Mouse (Mus musculus): ENCODE measurements around the gene Sec22c. TPM values are rescaled to one million over a fixed set of nuclear protein-coding genes. Genes with fewer than 3 reads are reported as not detected.

The Sec22c gene
- polyA plus RNA-seq, 1 experiment from 2014 or later = 5.4 TPM

GRCm38 (mm10) chr9:121666957-121667630 is 38.2 kb downstream of the Sec22c start:
- peaks cover 10% of the 10 kb centered on the region for H3K4me1 ChIP-seq (ENCODE audit: control insufficient read depth, insufficient read depth, low read length)
- WGBS = 59% methylated on average over 16 of the region's 16 CpGs
- no peaks in the 10 kb centered on the region for H3K36me3 ChIP-seq (ENCODE audit: control insufficient read depth, insufficient read depth)
- ATAC-seq (replicated peaks; ENCODE audit: extremely low read depth, insufficient read depth, low FRiP score) = no peak
- no peaks in the 10 kb centered on the region for H3K9me3 ChIP-seq (replicated peaks; ENCODE audit: control insufficient read depth, low read length)
- H3K4me2 ChIP-seq (ENCODE audit: low read depth, low read length) = no peak overlapping the region
- H3K27ac ChIP-seq (ENCODE audit: low read length) = no peak overlapping the region
- no peak overlapping the region for H3K4me3 ChIP-seq (ENCODE audit: low read length)
- no peak overlapping the region for H3K9ac ChIP-seq (ENCODE audit: low read length)
- peaks cover 33% of the 10 kb centered on the region for H3K27me3 ChIP-seq (ENCODE audit: control insufficient read depth, insufficient read depth, low read length)

GRCm38 (mm10) chr9:121664104-121664503 is 41.2 kb downstream of the Sec22c start:
- no peaks in the 10 kb centered on the region for H3K9me3 ChIP-seq (replicated peaks; ENCODE audit: control insufficient read depth, low read length)
- H3K4me1 ChIP-seq (ENCODE audit: control insufficient read depth, insufficient read depth, low read length) = no peaks in the 10 kb centered on the region
- no peak for ATAC-seq (replicated peaks; ENCODE audit: extremely low read depth, insufficient read depth, low FRiP score)
- H3K4me3 ChIP-seq (ENCODE audit: low read length) = no peak overlapping the region
- no peaks in the 10 kb centered on the region for H3K36me3 ChIP-seq (ENCODE audit: control insufficient read depth, insufficient read depth)
- no peak overlapping the region for H3K27ac ChIP-seq (ENCODE audit: low read length)
- H3K4me2 ChIP-seq (ENCODE audit: low read depth, low read length) = no peak overlapping the region
- WGBS = 80% methylated on average over 5 of the region's 5 CpGs
- H3K27me3 ChIP-seq (ENCODE audit: control insufficient read depth, insufficient read depth, low read length) = peaks cover 31% of the 10 kb centered on the region
- H3K9ac ChIP-seq (ENCODE audit: low read length) = no peak overlapping the region

- WGBS = 65% methylated on average over 6 of the region's 6 CpGs
- Histone ChIP-seq H3K4me3 (ENCODE audit: low read length) (no peak overlapping the region), H3K9me3 (replicated peaks; ENCODE audit: control insufficient read depth, low read length) (no peaks in the 10 kb centered on the region), H3K4me2 (ENCODE audit: low read depth, low read length) (no peak overlapping the region), H3K4me1 (ENCODE audit: control insufficient read depth, insufficient read depth, low read length) (no peaks in the 10 kb centered on the region), H3K9ac (ENCODE audit: low read length) (no peak overlapping the region), H3K27me3 (ENCODE audit: control insufficient read depth, insufficient read depth, low read length) (peaks cover 26% of the 10 kb centered on the region), H3K36me3 (ENCODE audit: control insufficient read depth, insufficient read depth) (no peaks in the 10 kb centered on the region), H3K27ac (ENCODE audit: low read length) (no peak overlapping the region)
- no peak for ATAC-seq (replicated peaks; ENCODE audit: extremely low read depth, insufficient read depth, low FRiP score)
Observed at GRCm38 (mm10) chr9:121663467-121663866, 41.8 kb downstream of the Sec22c start.

DNA sequence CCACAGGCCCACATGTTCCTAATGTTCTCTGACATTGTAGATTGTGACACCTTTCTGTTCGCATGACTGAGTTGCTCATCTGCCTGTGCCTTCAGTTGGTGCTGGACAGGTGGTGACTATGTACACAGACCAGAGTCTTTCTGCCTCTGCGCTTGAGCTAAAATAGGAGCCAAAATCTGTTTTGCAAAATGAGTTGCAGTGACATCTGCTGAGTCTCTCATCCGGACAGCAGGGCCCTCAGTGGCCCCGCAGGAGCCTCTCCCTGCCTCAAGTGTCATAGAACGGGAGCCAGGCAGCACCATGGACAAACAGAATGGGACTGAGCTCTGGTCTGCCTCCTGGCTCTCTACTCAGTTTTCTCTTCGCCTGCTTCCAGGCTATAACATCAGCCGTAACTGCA is 45.5 kb downstream of the Sec22c start:
- H3K36me3 ChIP-seq (ENCODE audit: control insufficient read depth, insufficient read depth) = no peaks in the 10 kb centered on the region
- H3K4me1 ChIP-seq (ENCODE audit: control insufficient read depth, insufficient read depth, low read length) = no peaks in the 10 kb centered on the region
- H3K27ac ChIP-seq (ENCODE audit: low read length) = no peak overlapping the region
- no peak for ATAC-seq (replicated peaks; ENCODE audit: extremely low read depth, insufficient read depth, low FRiP score)
- H3K4me2 ChIP-seq (ENCODE audit: low read depth, low read length) = no peak overlapping the region
- 65% methylated on average over 7 of the region's 7 CpGs for WGBS
- H3K27me3 ChIP-seq (ENCODE audit: control insufficient read depth, insufficient read depth, low read length) = peaks cover 10% of the 10 kb centered on the region
- H3K4me3 ChIP-seq (ENCODE audit: low read length) = no peak overlapping the region
- no peak overlapping the region for H3K9ac ChIP-seq (ENCODE audit: low read length)
- H3K9me3 ChIP-seq (replicated peaks; ENCODE audit: control insufficient read depth, low read length) = no peaks in the 10 kb centered on the region

DNA sequence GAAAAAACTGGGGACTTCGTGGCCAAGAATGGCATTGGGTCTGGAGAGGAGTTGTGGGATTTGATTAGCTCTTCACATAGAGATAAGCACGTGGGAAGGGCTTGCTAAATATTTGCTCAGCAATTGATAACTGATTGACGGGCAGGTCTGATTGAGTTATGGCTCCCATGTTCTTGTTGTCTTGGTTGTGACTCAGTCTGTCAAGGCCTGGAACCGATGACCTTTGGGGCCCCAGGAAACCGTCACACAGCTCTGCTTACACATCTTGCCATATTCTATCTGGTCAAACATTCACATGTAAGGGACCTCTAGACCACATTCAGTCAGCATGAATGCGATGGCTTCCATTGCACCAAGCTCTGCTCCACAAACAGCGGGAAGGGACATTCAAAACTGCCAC is 47.0 kb downstream of the Sec22c start:
- 68% methylated on average over 7 of the region's 7 CpGs for WGBS
- no peaks in the 10 kb centered on the region for H3K36me3 ChIP-seq (ENCODE audit: control insufficient read depth, insufficient read depth)
- no peak for ATAC-seq (replicated peaks; ENCODE audit: extremely low read depth, insufficient read depth, low FRiP score)
- no peaks in the 10 kb centered on the region for H3K4me1 ChIP-seq (ENCODE audit: control insufficient read depth, insufficient read depth, low read length)
- H3K4me2 ChIP-seq (ENCODE audit: low read depth, low read length) = no peak overlapping the region
- H3K27me3 ChIP-seq (ENCODE audit: control insufficient read depth, insufficient read depth, low read length) = peaks cover 12% of the 10 kb centered on the region
- no peak overlapping the region for H3K27ac ChIP-seq (ENCODE audit: low read length)
- no peak overlapping the region for H3K4me3 ChIP-seq (ENCODE audit: low read length)
- no peaks in the 10 kb centered on the region for H3K9me3 ChIP-seq (replicated peaks; ENCODE audit: control insufficient read depth, low read length)
- no peak overlapping the region for H3K9ac ChIP-seq (ENCODE audit: low read length)

DNA sequence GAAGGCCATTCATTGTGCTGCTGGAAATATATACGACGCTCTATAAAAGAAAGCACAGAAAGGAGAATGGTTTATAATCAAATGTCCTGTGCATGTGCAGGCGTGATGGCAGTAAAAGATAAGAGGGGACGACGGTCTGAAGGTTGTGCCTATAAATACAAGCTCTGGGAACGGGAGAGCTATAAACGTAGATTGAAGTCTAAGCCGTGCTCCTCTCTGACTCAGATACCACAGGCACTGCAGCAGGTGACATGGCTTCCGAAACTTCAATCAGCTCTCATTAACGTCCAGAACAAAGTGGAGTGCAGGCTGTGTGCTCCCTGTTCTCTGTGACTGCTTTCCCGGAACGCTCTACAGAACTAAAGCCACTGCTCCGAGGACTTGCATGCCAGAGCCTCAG is 48.1 kb downstream of the Sec22c start:
- H3K27me3 ChIP-seq (ENCODE audit: control insufficient read depth, insufficient read depth, low read length) = peaks cover 8% of the 10 kb centered on the region
- H3K27ac ChIP-seq (ENCODE audit: low read length) = no peak overlapping the region
- no peaks in the 10 kb centered on the region for H3K36me3 ChIP-seq (ENCODE audit: control insufficient read depth, insufficient read depth)
- no peak overlapping the region for H3K4me3 ChIP-seq (ENCODE audit: low read length)
- ATAC-seq (replicated peaks; ENCODE audit: extremely low read depth, insufficient read depth, low FRiP score) = no peak
- no peak overlapping the region for H3K4me2 ChIP-seq (ENCODE audit: low read depth, low read length)
- WGBS = 40% methylated on average over 13 of the region's 13 CpGs
- H3K4me1 ChIP-seq (ENCODE audit: control insufficient read depth, insufficient read depth, low read length) = no peaks in the 10 kb centered on the region
- no peaks in the 10 kb centered on the region for H3K9me3 ChIP-seq (replicated peaks; ENCODE audit: control insufficient read depth, low read length)
- no peak overlapping the region for H3K9ac ChIP-seq (ENCODE audit: low read length)

- no peak for ATAC-seq (replicated peaks; ENCODE audit: extremely low read depth, insufficient read depth, low FRiP score)
- Histone ChIP-seq H3K4me1 (ENCODE audit: control insufficient read depth, insufficient read depth, low read length) (no peaks in the 10 kb centered on the region), H3K27ac (ENCODE audit: low read length) (no peak overlapping the region), H3K27me3 (ENCODE audit: control insufficient read depth, insufficient read depth, low read length) (peaks cover 8% of the 10 kb centered on the region), H3K9me3 (replicated peaks; ENCODE audit: control insufficient read depth, low read length) (no peaks in the 10 kb centered on the region), H3K9ac (ENCODE audit: low read length) (no peak overlapping the region), H3K36me3 (ENCODE audit: control insufficient read depth, insufficient read depth) (no peaks in the 10 kb centered on the region), H3K4me2 (ENCODE audit: low read depth, low read length) (no peak overlapping the region), H3K4me3 (ENCODE audit: low read length) (no peak overlapping the region)
- 71% methylated on average over 5 of the region's 5 CpGs for WGBS
Observed at GRCm38 (mm10) chr9:121656322-121656721, 49.0 kb downstream of the Sec22c start.

GRCm38 (mm10) chr9:121653668-121654067 is 51.6 kb downstream of the Sec22c start:
- no peak for ATAC-seq (replicated peaks; ENCODE audit: extremely low read depth, insufficient read depth, low FRiP score)
- H3K4me2 ChIP-seq (ENCODE audit: low read depth, low read length) = no peak overlapping the region
- H3K4me1 ChIP-seq (ENCODE audit: control insufficient read depth, insufficient read depth, low read length) = no peaks in the 10 kb centered on the region
- no peak overlapping the region for H3K27ac ChIP-seq (ENCODE audit: low read length)
- no peak overlapping the region for H3K9ac ChIP-seq (ENCODE audit: low read length)
- no peak overlapping the region for H3K4me3 ChIP-seq (ENCODE audit: low read length)
- no peaks in the 10 kb centered on the region for H3K36me3 ChIP-seq (ENCODE audit: control insufficient read depth, insufficient read depth)
- H3K27me3 ChIP-seq (ENCODE audit: control insufficient read depth, insufficient read depth, low read length) = peaks cover 6% of the 10 kb centered on the region
- 83% methylated on average over 10 of the region's 10 CpGs for WGBS
- no peaks in the 10 kb centered on the region for H3K9me3 ChIP-seq (replicated peaks; ENCODE audit: control insufficient read depth, low read length)

GRCm38 (mm10) chr9:121647026-121647425 is 58.3 kb downstream of the Sec22c start:
- no peak for ATAC-seq (replicated peaks; ENCODE audit: extremely low read depth, insufficient read depth, low FRiP score)
- no peaks in the 10 kb centered on the region for H3K9me3 ChIP-seq (replicated peaks; ENCODE audit: control insufficient read depth, low read length)
- peaks cover 3% of the 10 kb centered on the region for H3K4me1 ChIP-seq (ENCODE audit: control insufficient read depth, insufficient read depth, low read length)
- WGBS = 52% methylated on average over 7 of the region's 7 CpGs
- no peak overlapping the region for H3K4me2 ChIP-seq (ENCODE audit: low read depth, low read length)
- H3K27ac ChIP-seq (ENCODE audit: low read length) = no peak overlapping the region
- no peak overlapping the region for H3K9ac ChIP-seq (ENCODE audit: low read length)
- H3K27me3 ChIP-seq (ENCODE audit: control insufficient read depth, insufficient read depth, low read length) = peaks cover 24% of the 10 kb centered on the region
- H3K4me3 ChIP-seq (ENCODE audit: low read length) = no peak overlapping the region
- H3K36me3 ChIP-seq (ENCODE audit: control insufficient read depth, insufficient read depth) = no peaks in the 10 kb centered on the region
